Mouse (Mus musculus) forebrain, postnatal 0 days (tissue): Measurements from ENCODE around the gene Fhit. TPM values are rescaled to one million over a fixed set of nuclear protein-coding genes. Genes with fewer than 3 reads are reported as not detected.

ENCODE experiments used
- ATAC-seq: fragments of 200-750 bp; cut with Nextera tagmentation; 2 replicates; pipeline ENCODE4 v1.8.0; 2017; ENCODE audit warnings: mild to moderate bottlenecking, moderate library complexity
- DNase-seq: peaks from one replicate; pipeline ENCODE4 v3.0.0-alpha.2; 2015
- H3K27ac ChIP-seq: fragments of 300-500 bp; sonication (generic); 2 replicates; pipeline ENCODE4 v1.5.1; 2014; ENCODE audit warnings: low read depth, mild to moderate bottlenecking, antibody characterized with exemption, low read length, moderate library complexity, mixed read lengths
- H3K27me3 ChIP-seq: fragments of 300-500 bp; sonication (generic); 2 replicates; pipeline ENCODE4 v1.6.1; 2014; ENCODE audit warnings: mild to moderate bottlenecking, low read length, mixed read lengths; ENCODE audit not compliant: insufficient read depth
- H3K36me3 ChIP-seq: fragments of 300-500 bp; sonication (generic); 2 replicates; pipeline ENCODE4 v1.6.1; 2014; ENCODE audit warnings: mild to moderate bottlenecking, moderate library complexity; ENCODE audit not compliant: insufficient read depth
- H3K4me1 ChIP-seq: fragments of 300-500 bp; sonication (generic); 2 replicates; pipeline ENCODE4 v1.6.1; 2014; ENCODE audit warnings: antibody characterized with exemption; ENCODE audit not compliant: insufficient read depth
- H3K4me2 ChIP-seq: fragments of 300-500 bp; sonication (generic); 2 replicates; pipeline ENCODE4 v1.6.1; 2014; ENCODE audit warnings: low read depth, mild to moderate bottlenecking, moderate library complexity
- H3K4me3 ChIP-seq: fragments of 300-500 bp; sonication (generic); 2 replicates; pipeline ENCODE4 v1.5.1; 2014; ENCODE audit warnings: low read depth, low read length, mixed read lengths
- H3K9ac ChIP-seq: fragments of 300-500 bp; sonication (generic); 2 replicates; pipeline ENCODE4 v1.6.1; 2014; ENCODE audit warnings: mild to moderate bottlenecking
- H3K9me3 ChIP-seq: fragments of 300-500 bp; sonication (generic); 2 replicates; pipeline ENCODE4 v1.6.1; 2016; ENCODE audit warnings: low read length
- CTCF ChIP-seq: sonication (generic); IDR thresholded peaks from 2 replicates; pipeline ENCODE4 v1.5.1; 2016; ENCODE audit warnings: antibody characterized with exemption, control low read depth, low read depth
- WGBS: fragments of 180-500 bp; shearing (Covaris S2); extraction: QIAGEN DNeasy Blood & Tissue Kit; methylation state at CpG from one replicate; pipeline ENCODE4 v1.1.7; 2014; 5-methylcytosine and 5-hydroxymethylcytosine counted together
- polyA plus RNA-seq: library from polyadenylated mRNA; unstranded; fragments of >200 nt; fragmentation: Nextera tagmentation; extraction: Ambion mirVana; gene quantifications from 2 replicates; pipeline ENCODE4 v1.2.1, GENCODE M21; 2015
- total RNA-seq: library from RNA; depleted of rRNA; stranded (reverse); fragments of >200 nt; gene quantifications from 2 replicates; pipeline ENCODE4 v1.2.3, GENCODE M21; 2014

The Fhit gene
- total and polyA plus RNA-seq, 2 experiments from 2014 or later = 8.0 to 8.9 TPM

GRCm38 (mm10) chr14:10020400-10021140, 1141.3 kb downstream of the Fhit start:
- WGBS = 83% methylated on average over 5 of the region's 5 CpGs
- Histone ChIP-seq H3K4me2 (no peak overlapping the region), H3K9me3 (no peaks in the 10 kb centered on the region), H3K36me3 (no peaks in the 10 kb centered on the region), H3K4me1 (no peaks in the 10 kb centered on the region), H3K27ac (no peak overlapping the region), H3K27me3 (no peaks in the 10 kb centered on the region), H3K9ac (no peak overlapping the region), H3K4me3 (no peak overlapping the region)
- no peak for ATAC-seq
- DNase-seq = no peak
- peak; percentile 50 for TF ChIP-seq CTCF

- no peak overlapping the region for H3K4me2 ChIP-seq
- no peaks in the 10 kb centered on the region for H3K9me3 ChIP-seq
- H3K36me3 ChIP-seq = no peaks in the 10 kb centered on the region
- ATAC-seq (no peak), DNase-seq (no peak)
- no peaks in the 10 kb centered on the region for H3K4me1 ChIP-seq
- 91% methylated on average over 1 of the region's 1 CpGs for WGBS
- no peak overlapping the region for H3K27ac ChIP-seq
- TF ChIP-seq CTCF = no peak
- H3K9ac ChIP-seq = no peak overlapping the region
- H3K4me3 ChIP-seq = no peak overlapping the region
- no peaks in the 10 kb centered on the region for H3K27me3 ChIP-seq
These were observed 1148.0 kb downstream of the Fhit start for GRCm38 (mm10) chr14:10013817-10014266.

DNA sequence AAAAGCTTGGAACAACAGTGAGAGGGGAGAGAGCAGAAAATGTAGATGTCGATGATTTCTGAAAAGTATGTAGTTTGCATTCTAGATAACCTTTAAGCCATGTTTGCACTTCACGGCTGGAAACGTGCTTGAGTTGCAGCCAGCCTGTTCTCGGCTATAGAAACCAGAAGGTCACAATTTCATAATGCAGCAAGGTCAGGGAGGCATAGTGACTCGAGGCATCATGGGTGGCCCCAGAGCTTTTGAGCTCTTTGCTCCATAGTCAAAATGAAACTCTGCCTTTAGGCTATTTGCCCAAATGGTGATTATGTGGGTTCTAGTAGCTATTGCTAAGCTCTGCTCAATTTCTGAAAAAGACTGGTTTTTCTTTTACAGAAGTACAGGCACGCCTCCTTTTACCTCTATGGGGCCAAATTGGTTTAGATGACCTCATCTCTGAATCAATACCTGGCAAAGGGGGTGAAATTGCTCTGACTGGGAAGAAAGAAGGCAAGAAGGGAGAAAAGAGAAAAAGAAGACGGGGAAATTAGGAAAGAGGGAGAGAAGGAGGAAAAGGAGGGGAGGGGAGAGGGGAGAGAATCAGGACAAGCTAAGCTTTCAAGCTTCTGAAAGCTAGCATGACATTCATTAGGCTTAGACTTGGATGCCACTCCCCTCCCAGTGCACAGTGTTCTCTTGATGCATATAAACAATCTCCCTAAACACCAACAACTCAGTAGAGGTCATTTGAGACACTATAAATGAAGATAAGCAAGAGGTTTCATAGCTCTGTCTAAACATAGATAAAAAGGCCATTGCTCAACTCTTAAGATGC, 1148.6 kb downstream of the Fhit start:
- Histone ChIP-seq H3K9me3 (no peaks in the 10 kb centered on the region), H3K4me2 (no peak overlapping the region), H3K4me1 (no peaks in the 10 kb centered on the region), H3K9ac (no peak overlapping the region), H3K27me3 (no peaks in the 10 kb centered on the region), H3K27ac (no peak overlapping the region), H3K4me3 (no peak overlapping the region), H3K36me3 (no peaks in the 10 kb centered on the region)
- no peak for DNase-seq
- ATAC-seq = no peak
- WGBS = 36% methylated on average over 7 of the region's 7 CpGs
- no peak for TF ChIP-seq CTCF

GRCm38 (mm10) chr14:10006278-10006677, 1155.6 kb downstream of the Fhit start:
- Histone ChIP-seq H3K4me2 (no peak overlapping the region), H3K36me3 (no peaks in the 10 kb centered on the region), H3K27ac (no peak overlapping the region), H3K4me1 (no peaks in the 10 kb centered on the region), H3K9me3 (no peaks in the 10 kb centered on the region), H3K27me3 (no peaks in the 10 kb centered on the region), H3K4me3 (no peak overlapping the region), H3K9ac (no peak overlapping the region)
- no peak for ATAC-seq
- no peak for DNase-seq
- 82% methylated on average over 5 of the region's 5 CpGs for WGBS
- no peak for TF ChIP-seq CTCF

DNA sequence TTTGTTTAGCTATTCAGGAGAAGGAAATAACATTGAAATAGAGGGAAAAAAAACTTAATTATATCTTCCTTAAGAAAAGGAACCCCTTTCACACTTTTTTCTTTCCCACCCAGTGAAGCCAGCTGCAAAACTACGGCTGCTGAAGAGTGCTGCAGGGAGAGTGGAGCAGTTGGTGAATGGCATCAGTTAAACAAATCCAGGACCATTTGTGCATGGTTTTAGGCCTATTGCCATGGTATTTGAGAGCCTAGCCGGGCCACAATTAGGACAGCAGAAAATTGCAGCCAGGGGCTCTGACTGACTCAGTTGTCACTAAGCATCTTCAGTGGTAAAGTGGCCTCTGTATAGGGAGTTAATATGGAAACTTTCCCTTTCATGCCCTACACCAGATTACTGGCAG, 1158.0 kb downstream of the Fhit start:
- no peaks in the 10 kb centered on the region for H3K36me3 ChIP-seq
- WGBS = 26% methylated on average over 2 of the region's 2 CpGs
- no peaks in the 10 kb centered on the region for H3K4me1 ChIP-seq
- no peak overlapping the region for H3K4me2 ChIP-seq
- no peak overlapping the region for H3K27ac ChIP-seq
- H3K27me3 ChIP-seq = no peaks in the 10 kb centered on the region
- no peaks in the 10 kb centered on the region for H3K9me3 ChIP-seq
- TF ChIP-seq CTCF = no peak
- DNase-seq (no peak), ATAC-seq (no peak)
- no peak overlapping the region for H3K4me3 ChIP-seq
- no peak overlapping the region for H3K9ac ChIP-seq

- 85% methylated on average over 1 of the region's 1 CpGs for WGBS
- Histone ChIP-seq H3K9ac (no peak overlapping the region), H3K27ac (no peak overlapping the region), H3K4me2 (no peak overlapping the region), H3K4me3 (no peak overlapping the region), H3K9me3 (no peaks in the 10 kb centered on the region), H3K36me3 (no peaks in the 10 kb centered on the region), H3K4me1 (no peaks in the 10 kb centered on the region), H3K27me3 (no peaks in the 10 kb centered on the region)
- no peak for TF ChIP-seq CTCF
- DNase-seq (no peak), ATAC-seq (no peak)
These were observed 1171.2 kb downstream of the Fhit start for GRCm38 (mm10) chr14:9990677-9991076.

GRCm38 (mm10) chr14:9976934-9977510, 1184.8 kb downstream of the Fhit start:
- Histone ChIP-seq H3K9me3 (no peaks in the 10 kb centered on the region), H3K4me2 (no peak overlapping the region), H3K4me1 (no peaks in the 10 kb centered on the region), H3K36me3 (no peaks in the 10 kb centered on the region), H3K4me3 (no peak overlapping the region), H3K27ac (no peak overlapping the region), H3K9ac (no peak overlapping the region), H3K27me3 (no peaks in the 10 kb centered on the region)
- no peak for TF ChIP-seq CTCF
- ATAC-seq = no peak
- DNase-seq = no peak
- 79% methylated on average over 3 of the region's 3 CpGs for WGBS
